Mouse (Mus musculus): ENCODE data around the gene Spag7. TPM values are rescaled to one million over a fixed set of nuclear protein-coding genes. Genes with fewer than 3 reads are reported as not detected.

Spag7 gene
- polyA plus RNA-seq, 1 experiment = 91.1 TPM

DNA sequence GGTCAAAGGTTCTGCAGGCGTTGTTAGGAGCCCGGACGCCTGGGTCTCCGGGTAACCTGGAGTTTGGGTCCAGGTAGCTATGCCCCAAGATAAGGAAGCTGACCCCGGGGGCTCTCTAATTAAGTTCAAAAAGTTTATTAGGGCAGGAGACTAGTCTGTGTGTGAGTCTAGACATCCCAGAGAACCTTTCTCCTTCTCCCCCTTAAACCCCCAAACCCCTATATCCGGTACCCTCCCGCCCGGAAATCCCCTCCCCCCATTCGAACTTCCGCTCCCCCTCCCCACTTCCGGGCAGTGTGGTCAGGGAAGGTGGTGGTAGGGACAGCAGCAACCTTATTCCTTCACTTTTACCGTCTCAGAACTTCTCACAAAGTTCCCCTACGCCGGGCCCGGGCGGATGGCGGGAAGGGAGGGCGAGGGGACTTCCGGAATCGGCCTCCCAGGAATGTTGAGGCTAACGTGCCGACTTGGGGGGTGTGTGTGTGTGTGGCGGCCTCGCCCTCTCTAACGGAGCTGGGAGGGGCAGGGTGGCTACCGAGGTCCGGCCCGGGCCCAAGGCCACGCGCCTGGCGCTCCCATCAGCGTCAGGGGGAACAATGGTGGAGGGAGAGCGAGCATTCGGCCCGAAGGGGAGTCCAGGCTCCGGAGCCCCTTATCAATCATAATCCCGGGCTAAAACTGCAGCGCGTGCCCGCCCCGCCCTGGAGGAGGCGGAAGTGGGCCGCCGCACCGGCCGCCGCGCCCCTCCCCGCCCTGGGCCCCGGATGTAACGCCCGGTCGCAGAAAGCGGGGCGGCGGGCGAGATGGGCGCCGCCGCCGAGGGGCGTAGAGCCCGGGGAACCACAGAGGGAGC, 15.6 kb downstream of the Spag7 start:
- TF ChIP-seq POLR2A (IDR thresholded peaks at IDR 0.05; ENCODE audit: low read depth, low read length) (peak; percentile 53), CTCF (IDR thresholded peaks at IDR 0.05; ENCODE audit: borderline replicate concordance, insufficient read depth, low read length) (no peak)
- Histone ChIP-seq H3K27ac (ENCODE audit: insufficient read depth, low read length) (peak overlapping the region; percentile 98), H3K4me1 (ENCODE audit: control insufficient read depth, insufficient read depth, low read length) (peaks cover 17% of the 10 kb centered on the region; the same call in 1 of the 2 replicates), H3K4me3 (ENCODE audit: insufficient read depth, low read length) (peak overlapping the region; percentile 86)

- Histone ChIP-seq H3K27ac (ENCODE audit: insufficient read depth, low read length) (peak overlapping the region; percentile 87), H3K4me3 (ENCODE audit: insufficient read depth, low read length) (peak overlapping the region; percentile 86), H3K4me1 (ENCODE audit: control insufficient read depth, insufficient read depth, low read length) (peaks cover 13% of the 10 kb centered on the region; the same call in 1 of the 2 replicates)
- no peak for TF ChIP-seq CTCF (IDR thresholded peaks at IDR 0.05; ENCODE audit: borderline replicate concordance, insufficient read depth, low read length)
- no peak for TF ChIP-seq POLR2A (IDR thresholded peaks at IDR 0.05; ENCODE audit: low read depth, low read length)
Observed at GRCm38 (mm10) chr11:70652884-70653344, 16.3 kb downstream of the Spag7 start.

GRCm38 (mm10) chr11:70652029-70652883, 17.0 kb downstream of the Spag7 start:
- TF ChIP-seq POLR2A (IDR thresholded peaks at IDR 0.05; ENCODE audit: low read depth, low read length) (no peak; the same call in 1 of the 2 replicates), CTCF (IDR thresholded peaks at IDR 0.05; ENCODE audit: borderline replicate concordance, insufficient read depth, low read length) (no peak)
- peak overlapping the region; percentile 86 for H3K4me3 ChIP-seq (ENCODE audit: insufficient read depth, low read length)
- peaks cover 11% of the 10 kb centered on the region; the same call in 1 of the 2 replicates for H3K4me1 ChIP-seq (ENCODE audit: control insufficient read depth, insufficient read depth, low read length)
- peak overlapping the region; percentile 87 for H3K27ac ChIP-seq (ENCODE audit: insufficient read depth, low read length)

- TF ChIP-seq CTCF (IDR thresholded peaks at IDR 0.05; ENCODE audit: borderline replicate concordance, insufficient read depth, low read length) (no peak), POLR2A (IDR thresholded peaks at IDR 0.05; ENCODE audit: low read depth, low read length) (peak; percentile 16; the same call in 1 of the 2 replicates)
- peak overlapping the region; percentile 79; the same call in 1 of the 2 replicates for H3K27ac ChIP-seq (ENCODE audit: insufficient read depth, low read length)
- peaks cover 8% of the 10 kb centered on the region; the same call in 1 of the 2 replicates for H3K4me1 ChIP-seq (ENCODE audit: control insufficient read depth, insufficient read depth, low read length)
- peak overlapping the region; percentile 86 for H3K4me3 ChIP-seq (ENCODE audit: insufficient read depth, low read length)
Observed at GRCm38 (mm10) chr11:70651391-70651790, 17.8 kb downstream of the Spag7 start.

DNA sequence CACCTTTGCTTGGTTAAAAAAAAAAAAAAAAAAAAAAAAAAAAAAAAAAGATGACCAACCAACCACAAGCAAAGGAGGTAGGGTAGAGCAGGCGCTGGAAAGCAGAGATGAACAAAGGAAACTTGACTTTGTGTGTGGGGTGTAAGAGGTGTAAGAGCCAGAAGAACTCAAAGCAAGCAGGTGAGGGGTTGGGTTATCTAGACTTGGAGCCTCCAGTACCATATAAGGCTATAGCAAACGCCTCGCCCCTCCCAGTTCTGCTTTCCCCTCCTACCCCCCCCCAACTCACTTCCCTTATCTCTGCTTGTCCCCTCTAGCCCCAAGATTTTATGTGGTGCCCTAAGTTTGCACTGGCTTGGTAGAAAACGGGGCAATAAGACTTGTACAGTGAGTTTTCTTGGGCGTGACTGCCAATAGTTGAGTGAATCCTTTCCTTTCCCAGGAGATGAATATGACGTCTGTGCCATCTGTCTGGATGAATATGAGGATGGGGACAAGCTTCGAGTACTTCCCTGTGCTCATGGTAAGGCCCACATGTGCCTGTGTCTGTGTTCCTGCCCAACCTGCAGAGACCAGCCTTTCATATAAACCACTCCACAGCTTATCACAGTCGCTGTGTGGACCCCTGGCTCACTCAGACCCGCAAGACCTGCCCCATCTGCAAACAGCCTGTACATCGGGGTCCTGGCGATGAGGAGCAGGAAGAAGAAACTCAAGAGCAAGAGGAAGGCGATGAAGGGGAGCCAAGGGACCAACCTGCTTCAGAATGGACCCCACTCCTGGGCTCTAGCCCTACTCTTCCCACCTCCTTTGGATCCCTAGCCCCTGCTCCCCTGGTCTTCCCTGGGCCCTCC, 18.7 kb downstream of the Spag7 start:
- peak overlapping the region; percentile 86 for H3K4me3 ChIP-seq (ENCODE audit: insufficient read depth, low read length)
- TF ChIP-seq CTCF (IDR thresholded peaks at IDR 0.05; ENCODE audit: borderline replicate concordance, insufficient read depth, low read length) (no peak), POLR2A (IDR thresholded peaks at IDR 0.05; ENCODE audit: low read depth, low read length) (peak; percentile 35)
- peak overlapping the region; percentile 79 for H3K27ac ChIP-seq (ENCODE audit: insufficient read depth, low read length)
- H3K4me1 ChIP-seq (ENCODE audit: control insufficient read depth, insufficient read depth, low read length) = peaks cover 13% of the 10 kb centered on the region

DNA sequence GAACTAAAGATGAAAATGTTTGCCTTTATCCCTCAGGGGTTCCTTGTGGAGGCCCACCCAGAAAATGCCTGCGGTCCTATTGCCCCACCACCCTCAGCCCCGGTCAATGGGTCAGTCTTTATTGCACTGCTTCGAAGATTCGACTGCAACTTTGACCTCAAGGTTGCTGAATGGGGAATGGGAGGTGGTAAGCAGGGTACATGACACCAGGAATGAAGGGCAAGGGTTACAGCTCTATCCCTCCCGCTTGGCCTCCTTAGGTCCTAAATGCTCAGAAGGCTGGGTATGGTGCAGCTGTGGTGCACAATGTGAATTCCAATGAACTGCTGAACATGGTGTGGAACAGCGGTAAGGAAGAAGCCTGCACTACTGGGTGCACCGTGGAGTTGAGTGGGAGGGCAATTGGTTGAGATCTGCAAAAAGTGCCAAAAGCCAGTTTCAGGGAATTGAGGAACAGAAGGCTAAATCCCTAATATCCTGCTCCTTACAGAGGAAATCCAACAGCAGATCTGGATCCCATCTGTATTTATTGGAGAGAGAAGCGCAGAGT, 20.0 kb downstream of the Spag7 start:
- peaks cover 13% of the 10 kb centered on the region for H3K4me1 ChIP-seq (ENCODE audit: control insufficient read depth, insufficient read depth, low read length)
- TF ChIP-seq POLR2A (IDR thresholded peaks at IDR 0.05; ENCODE audit: low read depth, low read length) (0 out of 2 replicates have a peak, but pooled peaks have one; percentile 6), CTCF (IDR thresholded peaks at IDR 0.05; ENCODE audit: borderline replicate concordance, insufficient read depth, low read length) (no peak)
- H3K27ac ChIP-seq (ENCODE audit: insufficient read depth, low read length) = no peak overlapping the region
- no peak overlapping the region for H3K4me3 ChIP-seq (ENCODE audit: insufficient read depth, low read length)

GRCm38 (mm10) chr11:70648512-70648911, 20.7 kb downstream of the Spag7 start:
- TF ChIP-seq CTCF (IDR thresholded peaks at IDR 0.05; ENCODE audit: borderline replicate concordance, insufficient read depth, low read length) (no peak), POLR2A (IDR thresholded peaks at IDR 0.05; ENCODE audit: low read depth, low read length) (0 out of 2 replicates have a peak, but pooled peaks have one; percentile 15)
- Histone ChIP-seq H3K4me1 (ENCODE audit: control insufficient read depth, insufficient read depth, low read length) (peaks cover 13% of the 10 kb centered on the region), H3K4me3 (ENCODE audit: insufficient read depth, low read length) (peak overlapping the region; percentile 51), H3K27ac (ENCODE audit: insufficient read depth, low read length) (peak overlapping the region; percentile 94; the same call in 1 of the 2 replicates)

- H3K4me1 ChIP-seq (ENCODE audit: control insufficient read depth, insufficient read depth, low read length) = peaks cover 13% of the 10 kb centered on the region
- H3K4me3 ChIP-seq (ENCODE audit: insufficient read depth, low read length) = peak overlapping the region; percentile 51
- TF ChIP-seq CTCF (IDR thresholded peaks at IDR 0.05; ENCODE audit: borderline replicate concordance, insufficient read depth, low read length) (no peak), POLR2A (IDR thresholded peaks at IDR 0.05; ENCODE audit: low read depth, low read length) (peak; percentile 55)
- H3K27ac ChIP-seq (ENCODE audit: insufficient read depth, low read length) = peak overlapping the region; percentile 94
Observed at GRCm38 (mm10) chr11:70647716-70648420, 21.3 kb downstream of the Spag7 start.

Measured in embryonic fibroblast, embryonic 13.5 days (primary cell).